Mouse (Mus musculus) limb, embryonic 12.5 days (tissue): ENCODE data around the gene Ugt1a5. TPM values are rescaled to one million over a fixed set of nuclear protein-coding genes. Genes with fewer than 3 reads are reported as not detected.
"Not testable (repeated sequence)": the region's sequence is repeated elsewhere in the genome, so short reads cannot be mapped to it uniquely, and the experiment has no call there.

ENCODE experiments used
- ATAC-seq: fragments of 200-750 bp; cut with Nextera tagmentation; 2 replicates; pipeline ENCODE4 v1.8.0; 2017; ENCODE audit warnings: low read depth, moderate TSS enrichment; ENCODE audit not compliant: insufficient number of reproducible peaks, insufficient read depth, low FRiP score, low TSS enrichment
- H3K27ac ChIP-seq: fragments of 300-500 bp; sonication (generic); 2 replicates; pipeline ENCODE4 v1.5.1; 2016; ENCODE audit warnings: mild to moderate bottlenecking, moderate library complexity
- H3K27me3 ChIP-seq: fragments of 300-500 bp; sonication (generic); 2 replicates; pipeline ENCODE4 v1.6.1; 2016; ENCODE audit warnings: mild to moderate bottlenecking, moderate library complexity
- H3K36me3 ChIP-seq: fragments of 300-500 bp; sonication (generic); 2 replicates; pipeline ENCODE4 v1.6.1; 2016; ENCODE audit warnings: mild to moderate bottlenecking, moderate library complexity
- H3K4me1 ChIP-seq: fragments of 300-500 bp; sonication (generic); replicated peaks from 2 replicates; pipeline ENCODE4 v1.6.1; 2016
- H3K4me2 ChIP-seq: fragments of 300-500 bp; sonication (generic); 2 replicates; pipeline ENCODE4 v1.6.1; 2016; ENCODE audit warnings: mild to moderate bottlenecking, moderate library complexity
- H3K4me3 ChIP-seq: fragments of 300-500 bp; sonication (generic); replicated peaks from 2 replicates; pipeline ENCODE4 v1.5.1; 2016; ENCODE audit warnings: mild to moderate bottlenecking
- H3K9ac ChIP-seq: fragments of 300-500 bp; sonication (generic); replicated peaks from 2 replicates; pipeline ENCODE4 v1.6.1; 2016; ENCODE audit warnings: mild to moderate bottlenecking, moderate library complexity
- H3K9me3 ChIP-seq: fragments of 300-500 bp; sonication (generic); 2 replicates; pipeline ENCODE4 v1.6.1; 2016; ENCODE audit warnings: mild to moderate bottlenecking, moderate library complexity
- WGBS: fragments of 180-500 bp; shearing (Covaris S2); methylation state at CpG from one replicate; pipeline ENCODE4 v1.1.7; 2016; 5-methylcytosine and 5-hydroxymethylcytosine counted together
- polyA plus RNA-seq: library from polyadenylated mRNA; unstranded; fragments of >200 nt; fragmentation: Nextera tagmentation; extraction: Ambion mirVana; gene quantifications from 2 replicates; pipeline ENCODE4 v1.2.1, GENCODE M21; 2016

The Ugt1a5 gene
- polyA plus RNA-seq, 1 experiment from 2014 or later: not detected

DNA sequence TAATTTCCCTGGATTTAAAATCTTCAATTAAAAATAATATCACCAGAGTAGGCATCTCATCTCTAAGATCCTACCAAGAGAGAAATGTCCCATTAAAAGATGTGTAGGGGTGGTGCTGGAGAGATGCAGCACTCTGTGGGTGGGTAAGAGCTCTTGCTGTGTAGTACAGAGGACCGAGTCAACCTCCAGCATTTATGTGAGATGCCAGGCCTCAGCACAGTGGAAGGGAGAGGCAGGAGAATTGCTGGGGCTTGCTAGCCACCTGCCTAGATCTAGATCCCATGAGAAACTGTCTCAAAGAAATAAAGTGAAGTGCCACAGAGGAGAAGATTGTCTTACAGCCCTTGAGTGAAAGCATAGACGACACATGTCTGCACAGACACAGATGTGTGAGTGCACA is 50.7 kb downstream of the Ugt1a5 start:
- Histone ChIP-seq H3K36me3 (no peaks in the 10 kb centered on the region), H3K27me3 (no peaks in the 10 kb centered on the region), H3K4me2 (no peak overlapping the region), H3K9me3 (peaks cover 58% of the 10 kb centered on the region), H3K4me1 (no peaks in the 10 kb centered on the region), H3K4me3 (no peak overlapping the region), H3K27ac (no peak overlapping the region), H3K9ac (no peak overlapping the region)
- ATAC-seq: no peak
- WGBS: 56% methylated on average over 2 of the region's 2 CpGs

DNA sequence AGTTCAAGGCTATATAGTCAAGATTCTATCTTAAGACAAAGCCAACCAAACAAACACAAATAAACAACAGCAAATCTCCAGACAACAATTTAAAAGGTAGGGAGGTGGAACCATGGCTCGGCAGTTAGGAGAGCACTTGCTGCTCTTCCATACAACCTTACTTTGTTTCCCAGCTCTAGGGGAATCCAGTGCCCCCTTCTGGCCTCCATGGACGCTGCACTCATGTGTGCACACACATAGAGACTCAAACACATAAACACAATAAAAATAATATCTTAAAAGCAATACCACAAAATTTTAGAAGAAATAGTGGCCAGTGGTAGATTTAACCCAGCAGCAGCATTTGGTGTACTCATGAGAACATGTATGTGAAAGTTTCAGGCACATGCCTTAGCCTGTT is 51.3 kb downstream of the Ugt1a5 start:
- H3K9me3 ChIP-seq: peaks cover 52% of the 10 kb centered on the region
- H3K4me1 ChIP-seq: no peaks in the 10 kb centered on the region
- H3K27me3 ChIP-seq: no peaks in the 10 kb centered on the region
- H3K4me3 ChIP-seq: no peak overlapping the region
- H3K4me2 ChIP-seq: no peak overlapping the region
- H3K36me3 ChIP-seq: no peaks in the 10 kb centered on the region
- ATAC-seq: no peak
- H3K27ac ChIP-seq: no peak overlapping the region
- no peak overlapping the region for H3K9ac ChIP-seq
- WGBS: 60% methylated on average over 2 of the region's 2 CpGs

DNA sequence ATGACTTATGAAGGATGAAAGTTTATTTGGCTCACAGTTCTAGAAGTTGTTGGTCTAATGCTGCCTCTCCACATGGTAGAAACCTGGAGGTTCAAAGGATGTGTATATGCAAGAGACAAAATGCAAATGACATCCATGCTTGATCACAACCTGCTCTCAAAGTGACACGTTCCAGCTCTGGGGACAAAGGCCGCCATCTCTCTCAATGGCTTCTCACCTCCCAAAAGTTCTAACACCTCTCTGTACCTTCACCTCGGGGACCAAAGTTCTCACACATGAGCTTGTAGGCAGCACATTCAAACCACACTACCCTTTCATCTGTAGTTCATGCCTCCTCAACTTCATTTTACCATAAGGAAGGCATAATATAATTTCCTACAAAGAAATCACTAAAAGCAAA is 51.8 kb downstream of the Ugt1a5 start:
- H3K9ac ChIP-seq: no peak overlapping the region
- WGBS: 39% methylated on average over 3 of the region's 3 CpGs
- H3K4me1 ChIP-seq: no peaks in the 10 kb centered on the region
- ATAC-seq: no peak
- H3K4me2 ChIP-seq: no peak overlapping the region
- H3K27me3 ChIP-seq: no peaks in the 10 kb centered on the region
- H3K36me3 ChIP-seq: no peaks in the 10 kb centered on the region
- H3K27ac ChIP-seq: no peak overlapping the region
- H3K9me3 ChIP-seq: peaks cover 48% of the 10 kb centered on the region
- no peak overlapping the region for H3K4me3 ChIP-seq

DNA sequence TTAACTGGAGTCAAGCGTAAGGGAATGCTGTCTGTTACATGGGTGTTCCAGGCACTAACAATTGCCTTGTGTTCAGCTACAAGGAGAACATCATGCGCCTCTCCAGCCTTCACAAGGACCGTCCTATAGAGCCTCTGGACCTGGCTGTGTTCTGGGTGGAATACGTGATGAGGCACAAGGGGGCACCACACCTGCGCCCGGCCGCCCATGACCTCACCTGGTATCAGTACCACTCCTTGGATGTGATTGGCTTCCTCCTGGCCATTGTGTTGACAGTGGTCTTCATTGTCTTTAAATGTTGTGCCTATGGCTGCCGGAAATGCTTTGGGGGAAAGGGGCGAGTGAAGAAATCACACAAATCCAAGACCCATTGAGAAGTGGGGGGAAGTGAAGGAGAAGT is 52.2 kb downstream of the Ugt1a5 start:
- Histone ChIP-seq H3K4me2 (no peak overlapping the region), H3K9ac (no peak overlapping the region), H3K27me3 (no peaks in the 10 kb centered on the region), H3K36me3 (no peaks in the 10 kb centered on the region), H3K9me3 (peaks cover 43% of the 10 kb centered on the region), H3K4me3 (no peak overlapping the region), H3K27ac (no peak overlapping the region), H3K4me1 (no peaks in the 10 kb centered on the region)
- ATAC-seq: no peak
- WGBS: 73% methylated on average over 9 of the region's 9 CpGs

DNA sequence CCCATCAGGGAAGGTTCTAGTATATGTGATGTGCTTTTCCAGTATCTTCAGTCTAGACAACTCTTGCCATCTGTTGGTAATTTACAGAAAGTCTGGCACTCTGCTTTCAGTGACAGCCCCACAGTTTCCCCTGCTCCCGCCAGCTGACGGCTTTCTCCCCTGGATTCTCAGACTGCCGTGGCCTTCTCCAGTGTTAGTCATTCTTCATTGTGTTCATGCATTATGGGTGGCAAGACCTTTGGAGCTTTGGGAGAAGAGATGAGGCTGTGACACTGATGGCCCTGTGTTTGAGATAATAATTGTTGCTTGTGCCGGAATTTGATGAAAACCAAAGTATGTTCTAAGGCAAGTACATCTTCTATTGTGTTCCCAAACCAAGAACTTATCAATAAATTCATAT is 52.8 kb downstream of the Ugt1a5 start:
- no peak for ATAC-seq
- Histone ChIP-seq H3K36me3 (no peaks in the 10 kb centered on the region), H3K4me1 (no peaks in the 10 kb centered on the region), H3K9me3 (peaks cover 38% of the 10 kb centered on the region), H3K4me2 (no peak overlapping the region), H3K9ac (no peak overlapping the region), H3K27ac (no peak overlapping the region), H3K4me3 (no peak overlapping the region), H3K27me3 (no peaks in the 10 kb centered on the region)
- 47% methylated on average over 4 of the region's 4 CpGs for WGBS

DNA sequence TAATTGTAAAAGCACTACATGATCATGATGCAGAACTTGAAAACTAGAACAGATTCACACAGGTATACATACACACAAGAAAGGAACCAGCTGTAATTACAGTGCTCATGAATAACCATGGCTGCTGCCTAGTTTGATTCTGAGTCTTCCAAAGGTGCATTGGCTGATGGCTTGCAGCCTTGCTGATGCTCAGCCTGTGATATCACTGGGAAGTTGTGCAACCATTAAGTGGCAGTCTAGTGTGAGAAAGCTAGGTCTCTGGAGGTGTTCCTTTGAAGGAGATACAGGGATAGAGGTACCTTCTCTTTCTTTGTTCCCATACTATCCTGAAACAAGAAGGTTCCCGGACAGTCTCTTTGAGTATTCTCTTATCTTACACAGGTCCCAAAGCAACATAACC is 53.2 kb downstream of the Ugt1a5 start:
- Histone ChIP-seq H3K9ac (no peak overlapping the region), H3K4me1 (no peaks in the 10 kb centered on the region), H3K9me3 (peaks cover 33% of the 10 kb centered on the region), H3K27ac (no peak overlapping the region), H3K4me2 (no peak overlapping the region), H3K27me3 (no peaks in the 10 kb centered on the region), H3K36me3 (no peaks in the 10 kb centered on the region), H3K4me3 (no peak overlapping the region)
- no peak for ATAC-seq
- 12% methylated on average over 1 of the region's 1 CpGs for WGBS

DNA sequence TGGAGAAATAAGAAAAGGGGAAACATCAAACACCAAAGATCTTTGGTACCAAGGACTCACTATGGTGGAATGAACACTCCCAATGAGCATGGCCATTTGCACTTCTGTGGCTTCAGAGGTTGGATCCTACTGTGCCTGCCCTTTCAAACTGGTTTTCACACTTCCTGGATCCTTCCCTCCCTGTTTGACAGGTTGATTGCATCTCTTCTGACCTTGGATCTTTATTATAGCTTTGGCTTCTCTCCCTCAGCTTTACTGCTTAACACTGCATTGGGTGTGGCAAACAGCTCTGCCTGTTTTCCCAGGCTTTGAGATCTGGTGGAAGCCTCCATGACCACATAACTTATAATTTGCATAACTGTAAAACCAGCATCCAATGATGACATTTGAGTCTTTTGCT is 54.5 kb downstream of the Ugt1a5 start:
- Histone ChIP-seq H3K27ac (no peak overlapping the region), H3K4me2 (no peak overlapping the region), H3K36me3 (no peaks in the 10 kb centered on the region), H3K4me3 (no peak overlapping the region), H3K27me3 (no peaks in the 10 kb centered on the region), H3K9ac (no peak overlapping the region), H3K9me3 (peaks cover 23% of the 10 kb centered on the region), H3K4me1 (no peaks in the 10 kb centered on the region)
- no peak for ATAC-seq

DNA sequence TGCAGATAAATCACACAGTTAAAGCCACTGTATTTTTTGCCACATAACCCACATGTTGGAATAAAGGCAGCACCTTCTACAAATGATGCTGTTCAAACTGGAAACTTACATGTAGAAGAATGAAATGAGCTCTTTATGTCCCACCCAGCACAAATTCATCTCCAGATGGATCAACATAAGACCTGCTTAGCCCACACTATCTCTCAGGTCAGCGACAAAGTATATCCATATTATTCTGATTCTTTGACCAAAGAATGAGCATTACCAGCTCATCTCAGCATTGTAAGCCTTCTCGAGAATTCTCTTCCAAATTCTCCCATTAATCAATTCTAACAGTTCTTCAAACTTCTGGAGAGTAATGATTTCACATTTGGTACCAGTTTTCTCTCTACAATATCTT is 56.4 kb downstream of the Ugt1a5 start:
- Histone ChIP-seq H3K36me3 (no peaks in the 10 kb centered on the region), H3K27ac (no peak overlapping the region), H3K9ac (no peak overlapping the region), H3K4me3 (no peak overlapping the region), H3K4me1 (no peaks in the 10 kb centered on the region), H3K4me2 (no peak overlapping the region), H3K27me3 (no peaks in the 10 kb centered on the region), H3K9me3 (peaks cover 25% of the 10 kb centered on the region)
- WGBS: 54% methylated on average over 2 of the region's 2 CpGs
- ATAC-seq: no peak

DNA sequence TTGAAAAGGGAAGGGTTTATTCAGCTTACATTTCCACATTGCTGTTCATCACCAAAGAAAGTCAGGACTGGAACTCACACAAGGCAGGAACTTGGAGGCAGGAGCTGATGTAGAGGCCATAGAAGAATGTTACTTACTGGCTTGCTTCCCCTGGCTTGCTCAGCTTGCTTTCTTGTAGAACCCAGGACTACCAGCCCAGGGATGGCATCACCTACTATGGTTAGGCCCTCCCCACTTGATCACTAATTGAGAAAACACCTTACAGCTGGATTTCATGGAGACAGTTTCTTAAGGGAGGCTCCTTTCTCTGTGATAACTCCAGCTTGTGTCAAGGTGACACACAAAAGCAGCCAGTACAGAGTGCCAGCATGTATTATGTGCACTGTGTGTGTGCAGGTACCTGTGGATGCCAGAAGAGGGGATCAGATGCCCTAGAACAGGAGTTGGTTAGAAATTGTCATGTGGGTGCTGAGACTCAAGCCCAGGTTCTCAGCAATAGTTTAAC is 57.3 kb downstream of the Ugt1a5 start:
- not testable (repeated sequence) for ATAC-seq, H3K4me2 ChIP-seq, H3K4me1 ChIP-seq, H3K27me3 ChIP-seq, H3K4me3 ChIP-seq, H3K27ac ChIP-seq, H3K36me3 ChIP-seq, H3K9ac ChIP-seq
- H3K9me3 ChIP-seq: peaks cover 28% of the 10 kb centered on the region

DNA sequence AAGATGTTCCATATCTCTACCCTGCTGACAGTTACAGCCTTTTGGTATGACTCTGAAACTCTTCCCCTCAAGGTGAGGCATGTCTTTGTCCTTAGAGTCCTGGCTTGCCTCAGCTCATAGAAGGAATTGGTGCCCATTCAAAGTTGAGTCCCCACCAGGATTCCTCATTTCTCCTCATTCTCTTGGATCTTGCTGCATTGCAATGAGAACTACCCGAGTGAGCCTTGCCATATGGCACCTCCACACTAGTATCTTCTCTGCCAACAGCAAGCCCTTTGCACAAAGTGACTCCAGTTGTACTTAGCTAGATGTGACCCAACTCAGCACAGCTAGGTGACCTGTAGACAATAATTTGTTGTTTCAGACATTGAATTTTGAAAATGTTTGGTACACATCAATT is 57.8 kb downstream of the Ugt1a5 start:
- no peak overlapping the region for H3K4me2 ChIP-seq
- no peak overlapping the region for H3K4me3 ChIP-seq
- WGBS: 53% methylated on average over 1 of the region's 1 CpGs
- no peak overlapping the region for H3K27ac ChIP-seq
- ATAC-seq: no peak
- H3K36me3 ChIP-seq: no peaks in the 10 kb centered on the region
- no peaks in the 10 kb centered on the region for H3K4me1 ChIP-seq
- H3K9me3 ChIP-seq: peaks cover 34% of the 10 kb centered on the region
- H3K27me3 ChIP-seq: no peaks in the 10 kb centered on the region
- H3K9ac ChIP-seq: no peak overlapping the region

DNA sequence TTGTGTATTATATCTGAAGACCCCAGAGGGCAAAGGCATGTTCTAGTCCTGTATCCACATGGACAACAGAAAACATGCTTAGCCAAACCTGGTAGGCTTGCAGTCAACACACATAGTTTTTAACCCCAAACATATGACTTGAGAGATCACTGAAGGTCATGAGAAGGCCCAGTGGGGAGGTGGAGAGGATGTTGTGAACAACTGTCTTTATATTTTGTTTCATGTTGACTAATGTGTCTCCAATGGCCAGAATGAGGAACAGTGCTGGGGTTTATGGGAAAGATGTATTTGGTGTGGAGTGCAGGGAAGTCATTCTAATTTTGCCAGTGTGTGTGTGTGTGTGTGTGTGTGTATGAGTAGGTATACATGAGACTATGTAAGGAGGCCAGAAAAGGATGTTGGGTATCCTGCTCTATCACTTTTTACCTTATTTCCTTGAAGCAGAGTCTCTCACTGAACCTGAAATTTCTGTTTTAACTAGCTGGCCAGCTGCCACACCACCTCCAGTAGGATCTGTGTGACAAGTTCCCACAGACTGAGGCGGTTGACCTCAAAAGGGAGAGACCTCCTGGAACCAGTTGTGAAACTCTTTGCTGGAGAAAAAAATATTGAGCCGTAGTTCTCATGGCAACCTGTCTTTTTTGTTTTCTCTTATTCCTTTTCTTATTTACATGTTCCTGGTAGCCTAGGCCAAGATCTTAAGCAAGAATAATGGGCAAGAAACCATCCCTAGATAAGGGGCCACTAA is 58.4 kb downstream of the Ugt1a5 start:
- Histone ChIP-seq H3K4me2 (no peak overlapping the region), H3K4me3 (no peak overlapping the region), H3K36me3 (no peaks in the 10 kb centered on the region), H3K9me3 (peaks cover 40% of the 10 kb centered on the region), H3K27ac (no peak overlapping the region), H3K9ac (no peak overlapping the region), H3K27me3 (no peaks in the 10 kb centered on the region), H3K4me1 (no peaks in the 10 kb centered on the region)
- 66% methylated on average over 2 of the region's 2 CpGs for WGBS
- no peak for ATAC-seq

DNA sequence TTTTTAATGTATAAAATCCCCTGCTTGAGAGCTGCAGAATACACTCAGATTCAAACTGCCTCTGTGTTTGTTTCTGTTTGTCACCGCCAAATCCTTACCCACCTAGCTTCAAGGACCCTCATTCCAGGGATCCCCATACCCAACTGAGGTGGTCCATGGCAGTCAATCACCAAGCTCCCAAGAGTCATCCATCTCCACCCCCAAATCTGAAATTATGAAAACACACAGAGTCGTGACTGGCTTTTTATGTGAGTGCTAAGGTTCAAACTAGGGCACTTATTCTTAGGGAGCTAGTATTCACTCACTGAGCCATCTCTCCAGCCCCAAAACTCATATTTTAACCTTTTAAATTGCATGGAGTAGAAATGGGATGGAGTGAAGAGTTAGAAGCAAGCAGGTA is 59.5 kb downstream of the Ugt1a5 start:
- not testable (repeated sequence) for H3K27ac ChIP-seq, ATAC-seq, H3K4me2 ChIP-seq, H3K9ac ChIP-seq, H3K4me3 ChIP-seq, H3K27me3 ChIP-seq, H3K36me3 ChIP-seq, H3K4me1 ChIP-seq
- H3K9me3 ChIP-seq: peaks cover 51% of the 10 kb centered on the region
- 36% methylated on average over 2 of the region's 2 CpGs for WGBS
